Mouse (Mus musculus): ENCODE results near the gene Pdlim7.

Pdlim7 gene

DNA sequence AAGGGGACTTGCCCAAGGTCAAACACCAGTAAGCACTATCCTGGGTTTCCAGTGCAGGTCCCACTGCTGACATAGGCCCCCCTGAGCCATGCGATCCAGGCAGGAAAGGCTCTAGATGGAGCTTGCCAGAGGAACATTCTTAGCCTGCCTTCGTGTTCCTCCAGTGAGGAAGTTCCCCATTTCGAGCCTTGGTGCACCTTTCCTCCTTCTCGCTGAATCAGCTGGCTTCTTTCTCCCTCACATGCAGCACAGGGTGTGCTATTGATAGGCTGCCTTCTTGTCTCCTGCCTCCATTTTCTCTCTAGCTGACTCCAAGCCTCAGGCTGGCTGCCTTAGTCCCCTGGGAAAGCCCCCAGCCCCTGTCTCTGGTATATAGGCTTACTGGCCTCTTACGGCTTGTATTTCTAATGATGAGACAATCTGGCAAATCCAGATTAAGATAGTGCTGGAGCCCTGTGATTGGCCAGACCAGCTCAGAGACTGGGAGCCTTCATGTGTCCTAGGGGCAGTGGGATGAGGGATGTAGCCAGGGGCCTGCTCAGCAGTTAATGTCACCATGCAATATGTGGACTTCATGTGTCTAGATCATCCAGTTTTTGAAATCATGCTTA is 47.5 kb downstream of the Pdlim7 start:
- DNase-seq (ENCODE audit: low read depth, low spot score), result no peak

DNA sequence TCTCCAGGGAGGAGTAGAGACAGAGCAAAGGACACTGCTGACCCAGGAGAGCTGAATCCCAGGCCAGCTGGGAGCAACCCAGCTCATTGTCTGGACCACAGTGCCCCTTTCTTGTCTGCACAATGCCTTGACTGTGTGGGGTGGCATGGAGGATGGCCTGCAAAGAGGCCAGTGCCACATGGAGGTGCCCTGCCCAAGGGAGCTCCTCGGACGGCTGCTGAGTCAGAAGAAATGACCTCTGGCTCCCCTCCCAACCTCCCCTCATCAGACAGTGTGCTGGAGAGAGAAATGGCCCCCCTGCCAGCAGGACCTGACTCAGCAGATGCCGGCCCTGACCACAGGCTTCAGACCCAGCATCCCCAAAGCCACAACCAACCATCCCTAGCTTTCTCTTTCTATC is 48.3 kb downstream of the Pdlim7 start:
- no peak for DNase-seq (ENCODE audit: low read depth, low spot score)

DNA sequence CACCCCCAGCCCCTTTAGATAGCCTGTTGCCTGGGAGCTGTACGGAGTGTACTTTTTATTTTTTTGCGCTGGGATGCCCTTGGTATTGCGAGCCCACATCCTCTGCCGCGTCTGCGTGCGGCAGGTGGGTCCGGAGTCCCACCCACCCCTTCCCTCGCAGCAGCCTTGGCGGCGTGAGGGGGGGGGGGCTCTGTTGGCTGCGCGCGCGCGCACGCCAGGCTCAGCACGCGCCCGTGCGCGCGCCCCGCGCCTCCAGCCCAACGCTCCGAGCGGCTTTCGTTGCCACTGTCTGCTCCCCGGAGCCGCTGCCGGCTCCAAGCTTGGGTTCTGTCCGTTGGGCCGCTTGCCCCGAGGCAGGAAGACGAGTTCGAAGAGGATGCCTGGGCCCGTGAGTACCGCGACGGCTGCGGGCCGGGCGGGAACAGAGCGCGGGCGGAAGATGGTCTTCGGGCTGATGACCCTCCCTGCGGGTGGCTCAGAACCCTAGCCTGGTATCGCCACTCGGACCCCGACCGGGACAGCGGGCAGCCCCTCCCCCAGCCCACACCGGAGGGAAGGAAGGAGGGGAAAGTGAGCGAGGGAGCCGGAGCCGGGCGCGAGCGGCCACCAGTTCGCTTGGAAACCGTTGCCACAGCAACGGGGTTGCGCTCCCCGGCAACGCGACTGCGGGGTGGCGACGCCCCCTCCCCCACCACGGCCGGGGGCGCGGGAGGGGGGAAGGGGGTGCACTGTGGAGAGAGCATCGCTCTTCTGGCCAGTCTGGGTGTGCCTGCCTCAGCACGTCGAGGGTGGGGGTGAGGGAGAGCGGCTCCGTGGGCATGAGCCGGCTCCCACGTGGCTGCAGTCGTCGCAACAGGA is 49.2 kb downstream of the Pdlim7 start, which contains the start of gene Prr7:
Gene Prr7, plus strand, starts transcription at position 241 of the 858 bp plus-strand sequence.
- no peak for DNase-seq (ENCODE audit: low read depth, low spot score)

DNA sequence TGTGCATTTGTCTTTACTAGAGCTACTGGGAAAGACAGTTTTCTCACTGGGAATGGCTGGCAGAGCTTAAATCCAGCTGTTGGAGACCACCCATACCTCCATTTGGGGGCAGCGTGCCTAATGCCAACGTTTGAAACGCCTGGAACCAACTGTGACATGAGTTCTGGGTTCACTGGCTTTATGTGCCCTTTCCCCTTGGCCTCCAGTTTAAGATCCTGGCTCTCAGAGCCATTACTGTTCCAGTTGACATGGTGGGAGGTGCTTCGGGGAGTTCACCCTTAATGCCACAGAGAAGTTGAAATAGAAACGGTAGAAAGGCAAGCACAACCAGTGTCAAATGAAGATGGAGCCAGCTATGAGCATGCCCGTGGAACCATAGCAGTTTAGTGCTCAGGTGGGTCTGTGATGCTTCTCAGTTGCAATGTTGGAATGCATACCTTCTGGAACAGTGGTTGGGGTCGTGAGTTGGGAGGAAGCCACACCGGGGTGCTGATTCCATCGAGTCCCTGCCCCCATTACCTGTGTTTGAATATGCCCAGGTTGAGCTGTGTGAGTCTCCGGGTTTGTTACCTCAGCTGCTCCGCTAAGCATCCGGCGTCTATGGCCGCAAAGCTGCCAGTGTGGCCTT is 50.0 kb downstream of the Pdlim7 start:
- no peak for DNase-seq (ENCODE audit: low read depth, low spot score)

DNA sequence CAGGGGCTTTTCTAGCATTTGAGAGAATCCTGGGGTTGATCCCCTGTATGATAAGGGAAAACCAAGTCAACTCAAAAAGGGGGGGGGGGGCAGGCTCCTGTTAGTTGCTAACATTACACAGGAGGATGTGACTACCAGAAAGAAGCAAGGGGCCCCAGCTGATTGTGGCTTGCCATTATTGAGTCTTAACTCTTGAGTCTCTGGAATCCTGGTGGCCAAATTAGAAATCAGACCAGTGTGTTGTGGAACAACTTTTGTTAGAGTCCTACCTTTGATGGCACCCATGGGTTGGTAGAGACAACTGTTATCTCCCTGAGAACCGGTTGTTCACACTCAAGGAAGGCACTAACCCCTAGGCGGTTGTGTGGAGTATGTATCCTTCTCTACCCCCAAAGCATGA is 50.5 kb downstream of the Pdlim7 start:
- DNase-seq (ENCODE audit: low read depth, low spot score), result no peak

DNA sequence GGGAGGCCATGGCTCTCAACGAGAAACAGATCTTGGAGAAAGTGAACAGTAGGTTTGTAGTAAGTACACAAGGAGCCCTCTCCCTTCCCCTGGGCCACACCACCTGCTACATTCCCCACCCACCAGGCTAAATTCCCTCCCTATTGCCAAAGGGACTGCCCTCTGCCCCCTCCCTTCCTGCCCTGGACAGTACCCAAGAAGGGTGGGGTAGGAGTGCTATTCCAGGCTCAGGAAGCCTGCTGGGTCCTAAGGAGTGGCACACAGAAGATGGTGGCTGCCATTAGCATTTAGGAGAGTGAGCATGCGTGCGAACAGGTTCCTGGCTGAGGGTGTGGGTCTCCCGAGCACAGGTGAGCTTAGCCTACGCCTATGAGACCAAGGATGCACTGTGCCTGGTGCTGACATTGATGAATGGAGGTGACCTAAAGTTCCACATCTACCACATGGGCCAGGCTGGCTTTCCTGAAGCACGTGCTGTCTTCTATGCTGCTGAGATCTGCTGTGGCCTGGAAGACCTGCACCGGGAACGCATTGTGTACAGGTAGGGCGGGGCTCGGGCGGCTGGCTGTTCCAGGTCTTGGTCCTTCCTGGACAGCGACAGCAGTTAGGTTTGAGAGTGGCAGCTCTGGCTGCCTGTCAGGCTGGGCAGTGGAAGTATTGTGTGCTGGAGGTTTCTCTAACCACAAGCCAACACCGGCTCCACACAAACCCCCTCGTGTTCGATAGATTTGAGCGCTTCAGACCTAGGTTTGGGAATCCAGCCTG is 61.5 kb downstream of the Pdlim7 start:
- DNase-seq (ENCODE audit: low read depth, low spot score), result no peak

DNA sequence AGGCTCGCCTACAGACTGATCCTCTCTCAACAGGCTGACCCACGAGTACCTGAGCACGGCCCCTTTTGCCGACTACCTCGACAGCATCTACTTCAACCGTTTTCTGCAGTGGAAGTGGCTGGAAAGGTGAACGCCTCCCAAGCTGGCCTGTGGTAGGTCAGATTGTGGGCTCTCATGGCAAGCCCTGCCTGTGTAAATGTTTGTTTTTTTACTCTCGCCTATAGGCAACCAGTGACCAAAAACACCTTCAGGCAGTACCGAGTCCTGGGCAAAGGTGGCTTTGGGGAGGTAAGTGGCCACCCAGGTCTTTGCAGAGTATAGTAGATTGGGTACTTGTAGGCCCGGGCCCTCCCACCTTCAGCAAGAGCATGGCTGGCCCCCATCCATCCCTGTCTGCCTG is 62.2 kb downstream of the Pdlim7 start:
- no peak for DNase-seq (ENCODE audit: low read depth, low spot score)

DNA sequence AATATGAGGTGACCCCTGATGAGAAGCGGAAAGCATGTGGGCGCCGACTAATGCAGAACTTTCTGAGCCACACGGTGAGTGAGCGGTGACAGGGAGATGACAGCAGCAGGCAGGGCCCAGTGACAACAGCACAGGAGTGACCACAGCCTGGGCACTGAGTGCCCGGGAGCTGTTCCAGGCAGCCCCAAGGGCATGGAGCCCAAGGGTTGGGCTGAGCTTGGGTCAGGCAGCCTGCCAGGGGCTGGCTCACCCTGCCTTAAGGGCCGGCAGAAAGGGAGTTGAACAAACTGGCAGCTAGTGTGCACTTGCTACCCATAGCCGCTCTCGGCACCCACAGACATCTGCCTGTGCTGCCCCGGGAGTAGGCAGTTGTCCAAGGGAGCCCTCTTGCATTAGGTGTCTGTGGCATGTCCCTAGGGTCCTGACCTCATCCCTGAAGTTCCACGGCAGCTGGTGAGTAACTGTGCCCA is 62.9 kb downstream of the Pdlim7 start:
- no peak for DNase-seq (ENCODE audit: low read depth, low spot score)

DNA sequence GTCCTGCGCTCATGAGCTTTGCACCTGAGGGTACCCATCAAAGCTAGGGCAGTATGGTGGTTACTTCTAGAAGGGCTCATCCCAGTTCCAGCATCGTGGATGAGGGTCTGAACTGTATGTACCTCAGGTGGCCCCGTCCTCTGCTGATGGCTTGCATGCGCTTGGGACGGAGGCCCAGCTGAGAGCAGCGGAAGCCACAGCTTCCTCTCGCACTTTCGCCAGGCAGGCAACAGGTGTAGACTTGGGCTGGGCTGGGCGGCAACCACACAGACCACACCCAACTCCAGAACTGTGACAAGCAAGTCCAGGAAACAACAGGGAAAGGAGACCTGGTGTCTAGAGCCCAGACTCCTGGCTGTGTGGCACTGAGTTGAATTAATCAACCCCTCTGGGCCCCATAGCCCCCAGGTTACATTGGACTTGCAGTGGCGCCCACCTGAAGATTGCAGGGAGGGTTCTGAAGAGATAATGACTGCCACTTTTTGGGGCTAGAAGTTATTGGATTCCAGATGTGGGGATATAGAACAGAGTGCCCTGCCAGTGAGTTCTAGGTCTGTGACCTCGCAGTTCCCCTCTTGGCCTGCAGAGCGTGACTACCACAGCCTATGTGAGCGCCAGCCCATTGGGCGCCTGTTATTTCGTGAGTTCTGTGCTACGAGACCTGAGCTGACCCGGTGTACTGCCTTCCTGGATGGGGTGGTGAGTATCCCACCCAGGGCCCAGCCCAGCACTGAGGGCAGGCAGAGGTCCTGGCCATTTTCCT is 63.6 kb downstream of the Pdlim7 start:
- DNase-seq (ENCODE audit: low read depth, low spot score), result no peak

DNA sequence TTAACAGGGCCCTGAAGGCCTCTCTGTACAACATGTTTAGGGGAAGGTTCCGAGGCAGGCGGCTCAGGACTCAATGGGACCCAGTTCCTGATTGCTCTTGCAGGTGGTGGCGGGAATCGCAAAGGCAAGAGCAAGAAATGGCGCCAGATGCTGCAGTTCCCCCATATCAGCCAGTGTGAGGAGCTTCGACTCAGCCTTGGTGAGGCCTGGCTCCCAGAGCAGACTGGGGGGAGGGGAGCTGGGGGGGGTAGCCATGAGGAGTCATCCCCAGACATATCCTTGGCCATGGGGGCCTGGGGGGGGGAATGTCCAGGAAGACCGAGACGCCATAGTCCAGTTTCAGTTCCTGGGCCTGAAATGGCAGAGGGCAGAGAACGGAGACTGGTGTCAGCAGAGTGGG is 64.3 kb downstream of the Pdlim7 start:
- DNase-seq (ENCODE audit: low read depth, low spot score), result no peak

DNA sequence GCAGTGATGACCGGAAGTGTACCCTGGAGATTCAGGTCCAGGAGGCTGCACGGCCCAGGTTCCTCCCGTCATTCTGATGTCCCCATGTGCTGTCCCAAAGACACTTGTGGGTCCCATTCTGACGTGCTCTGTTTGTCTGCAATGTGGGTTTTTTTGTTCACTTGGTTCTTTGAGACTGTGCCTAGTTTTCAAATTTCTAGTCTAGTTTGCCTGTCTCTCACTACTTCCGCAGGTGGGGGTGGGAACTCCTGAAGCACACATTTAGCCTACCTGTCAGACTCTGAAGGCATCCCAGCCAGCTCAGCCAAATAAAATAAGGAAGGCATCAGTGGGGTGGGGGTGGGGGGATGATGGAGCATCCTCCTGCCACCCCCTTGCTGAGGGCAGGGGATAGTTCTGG is 65.3 kb downstream of the Pdlim7 start:
- DNase-seq (ENCODE audit: low read depth, low spot score), result no peak

DNA sequence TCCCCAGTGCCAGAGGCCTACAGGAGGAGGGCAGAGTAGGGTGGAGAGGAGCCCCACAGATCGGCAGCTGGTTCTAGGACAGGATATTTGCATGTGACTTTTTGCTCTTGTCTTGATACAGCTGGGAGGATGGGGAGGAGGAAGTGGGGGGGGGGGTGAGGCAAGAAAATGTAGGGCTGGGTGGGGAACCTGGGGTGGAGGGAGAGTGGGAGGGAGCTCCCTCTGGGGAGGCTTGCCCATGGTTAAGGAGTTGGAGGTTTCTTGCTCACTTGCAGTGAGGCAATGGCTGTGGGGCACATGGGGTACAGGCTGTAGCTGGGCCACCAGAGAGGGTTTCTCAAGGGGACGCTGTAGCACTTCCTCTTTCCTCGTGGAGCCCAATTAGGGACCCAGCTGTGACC is 65.9 kb downstream of the Pdlim7 start:
- DNase-seq (ENCODE audit: low read depth, low spot score), result no peak

DNA sequence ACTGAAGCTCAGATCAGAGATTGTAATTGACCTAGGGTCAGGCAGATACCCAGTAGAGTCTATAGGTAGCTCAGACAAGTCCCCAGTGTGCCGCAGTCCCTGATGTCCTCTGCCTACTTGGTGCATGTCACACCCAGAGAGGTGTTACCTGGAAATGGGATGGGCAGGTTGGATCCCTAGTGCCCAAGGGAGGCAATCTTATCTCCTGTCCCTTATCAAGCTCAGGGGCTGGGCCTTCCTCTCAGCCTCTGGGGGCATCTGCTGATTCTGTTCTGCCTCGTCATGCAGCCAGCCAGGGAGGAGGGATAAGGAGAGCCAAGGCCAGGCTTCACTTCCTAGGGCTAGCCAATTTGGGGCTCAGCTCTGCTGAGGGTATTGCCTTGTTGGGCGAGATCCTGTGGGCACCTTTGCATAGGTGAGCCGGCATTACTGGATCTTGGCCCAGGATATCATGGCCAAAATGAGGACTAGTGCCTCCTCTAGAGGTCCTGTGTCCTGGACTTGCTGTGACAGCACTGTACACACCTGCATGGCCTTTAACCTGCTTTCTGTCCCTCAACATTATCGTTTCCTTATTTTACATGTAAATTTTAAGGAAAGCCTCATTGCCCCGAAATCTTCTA is 66.9 kb downstream of the Pdlim7 start:
- DNase-seq (ENCODE audit: low read depth, low spot score), result no peak

Measured in brain, embryonic 18.5 days (tissue).